Mouse (Mus musculus): ENCODE results near the gene Txnrd2. TPM values are rescaled to one million over a fixed set of nuclear protein-coding genes. Genes with fewer than 3 reads are reported as not detected.

Gene Txnrd2
- polyA plus RNA-seq, 1 experiment from 2014 or later, result 22.5 TPM

- Histone ChIP-seq H3K4me1 (peaks cover 12% of the 10 kb centered on the region), H3K27me3 (no peaks in the 10 kb centered on the region), H3K4me3 (no peak overlapping the region), H3K36me3 (peaks cover 17% of the 10 kb centered on the region), H3K9me3 (no peaks in the 10 kb centered on the region), H3K4me2 (replicated peaks) (no peak overlapping the region), H3K9ac (replicated peaks) (no peak overlapping the region), H3K27ac (replicated peaks) (no peak overlapping the region)
- WGBS, result 96% methylated on average over 14 of the region's 14 CpGs
- ATAC-seq (ENCODE audit: low FRiP score, low read depth), result no peak
Measured at GRCm38 (mm10) chr16:18503566-18504342, 77.6 kb downstream of the Txnrd2 start.

- WGBS, result 95% methylated on average over 3 of the region's 3 CpGs
- peaks cover 7% of the 10 kb centered on the region for H3K36me3 ChIP-seq
- no peak overlapping the region for H3K27ac ChIP-seq (replicated peaks)
- no peaks in the 10 kb centered on the region for H3K27me3 ChIP-seq
- H3K4me3 ChIP-seq, result no peak overlapping the region
- no peak for ATAC-seq (ENCODE audit: low FRiP score, low read depth)
- no peak overlapping the region for H3K9ac ChIP-seq (replicated peaks)
- H3K4me2 ChIP-seq (replicated peaks), result no peak overlapping the region
- H3K4me1 ChIP-seq, result 0 out of 2 replicates have a peak, but pooled peaks cover 4% of the 10 kb centered on the region
- H3K9me3 ChIP-seq, result no peaks in the 10 kb centered on the region
Measured at GRCm38 (mm10) chr16:18506524-18507199, 80.5 kb downstream of the Txnrd2 start.

GRCm38 (mm10) chr16:18507200-18507549 lies 81.0 kb downstream of the Txnrd2 start:
- no peak for ATAC-seq (ENCODE audit: low FRiP score, low read depth)
- Histone ChIP-seq H3K4me3 (no peak overlapping the region), H3K27me3 (no peaks in the 10 kb centered on the region), H3K27ac (replicated peaks) (no peak overlapping the region), H3K4me1 (0 out of 2 replicates have a peak, but pooled peaks cover 4% of the 10 kb centered on the region), H3K9ac (replicated peaks) (no peak overlapping the region), H3K36me3 (peaks cover 3% of the 10 kb centered on the region), H3K9me3 (no peaks in the 10 kb centered on the region), H3K4me2 (replicated peaks) (no peak overlapping the region)
- 70% methylated on average over 1 of the region's 1 CpGs for WGBS

GRCm38 (mm10) chr16:18511741-18512140 lies 85.6 kb downstream of the Txnrd2 start:
- Histone ChIP-seq H3K9ac (replicated peaks) (no peak overlapping the region), H3K4me1 (0 out of 2 replicates have a peak, but pooled peaks cover 4% of the 10 kb centered on the region), H3K4me2 (replicated peaks) (no peak overlapping the region), H3K36me3 (no peaks in the 10 kb centered on the region), H3K4me3 (no peak overlapping the region), H3K27ac (replicated peaks) (no peak overlapping the region), H3K9me3 (no peaks in the 10 kb centered on the region), H3K27me3 (no peaks in the 10 kb centered on the region)
- 88% methylated on average over 5 of the region's 5 CpGs for WGBS
- ATAC-seq (ENCODE audit: low FRiP score, low read depth), result no peak

- H3K9me3 ChIP-seq, result no peaks in the 10 kb centered on the region
- H3K27me3 ChIP-seq, result no peaks in the 10 kb centered on the region
- no peak overlapping the region for H3K27ac ChIP-seq (replicated peaks)
- no peaks in the 10 kb centered on the region for H3K36me3 ChIP-seq
- no peak overlapping the region for H3K4me3 ChIP-seq
- WGBS, result 84% methylated on average over 6 of the region's 6 CpGs
- H3K4me2 ChIP-seq (replicated peaks), result no peak overlapping the region
- no peak overlapping the region for H3K9ac ChIP-seq (replicated peaks)
- 0 out of 2 replicates have a peak, but pooled peaks cover 4% of the 10 kb centered on the region for H3K4me1 ChIP-seq
- no peak for ATAC-seq (ENCODE audit: low FRiP score, low read depth)
Measured at GRCm38 (mm10) chr16:18513508-18513907, 87.3 kb downstream of the Txnrd2 start.

GRCm38 (mm10) chr16:18518091-18518490 lies 91.9 kb downstream of the Txnrd2 start:
- Histone ChIP-seq H3K9me3 (no peaks in the 10 kb centered on the region), H3K9ac (replicated peaks) (no peak overlapping the region), H3K36me3 (no peaks in the 10 kb centered on the region), H3K27me3 (no peaks in the 10 kb centered on the region), H3K27ac (replicated peaks) (no peak overlapping the region), H3K4me1 (no peaks in the 10 kb centered on the region), H3K4me3 (no peak overlapping the region), H3K4me2 (replicated peaks) (no peak overlapping the region)
- no peak for ATAC-seq (ENCODE audit: low FRiP score, low read depth)

- Histone ChIP-seq H3K9ac (replicated peaks) (no peak overlapping the region), H3K27ac (replicated peaks) (no peak overlapping the region), H3K27me3 (no peaks in the 10 kb centered on the region), H3K4me2 (replicated peaks) (no peak overlapping the region), H3K36me3 (no peaks in the 10 kb centered on the region), H3K9me3 (no peaks in the 10 kb centered on the region), H3K4me3 (no peak overlapping the region), H3K4me1 (no peaks in the 10 kb centered on the region)
- no peak for ATAC-seq (ENCODE audit: low FRiP score, low read depth)
- WGBS, result 95% methylated on average over 8 of the region's 8 CpGs
Measured at GRCm38 (mm10) chr16:18523563-18524245, 97.5 kb downstream of the Txnrd2 start.

- Histone ChIP-seq H3K27me3 (no peaks in the 10 kb centered on the region), H3K4me2 (replicated peaks) (no peak overlapping the region), H3K36me3 (no peaks in the 10 kb centered on the region), H3K9me3 (no peaks in the 10 kb centered on the region), H3K4me1 (no peaks in the 10 kb centered on the region), H3K27ac (replicated peaks) (no peak overlapping the region), H3K9ac (replicated peaks) (no peak overlapping the region), H3K4me3 (no peak overlapping the region)
- ATAC-seq (ENCODE audit: low FRiP score, low read depth), result no peak
- 77% methylated on average over 5 of the region's 5 CpGs for WGBS
Measured at GRCm38 (mm10) chr16:18528656-18529055, 102.5 kb downstream of the Txnrd2 start.

Other genes starting within 250 kb of the Txnrd2 start
- gene Ccdc188, start 208.5 kb upstream of the Txnrd2 start, polyA plus RNA-seq (2016; fragmentation: Nextera tagmentation; extraction: Ambion mirVana), result not detected in 2 replicates
- 15.0 and 16.6 TPM in 2 replicates for gene Zdhhc8, start 191.2 kb upstream of the Txnrd2 start, polyA plus RNA-seq (2016; fragmentation: Nextera tagmentation; extraction: Ambion mirVana)
- 112 and 120 TPM in 2 replicates for gene Trmt2a, start 177.7 kb upstream of the Txnrd2 start, polyA plus RNA-seq (2016; fragmentation: Nextera tagmentation; extraction: Ambion mirVana)
- gene Ranbp1, start 177.7 kb upstream of the Txnrd2 start, polyA plus RNA-seq (2016; fragmentation: Nextera tagmentation; extraction: Ambion mirVana), result 869 and 888 TPM in 2 replicates
- gene Gm49776, start 168.1 kb upstream of the Txnrd2 start, polyA plus RNA-seq (2016; fragmentation: Nextera tagmentation; extraction: Ambion mirVana), result 1.9 and 3.3 TPM in 2 replicates
- gene Dgcr8, start 137.1 kb upstream of the Txnrd2 start, polyA plus RNA-seq (2016; fragmentation: Nextera tagmentation; extraction: Ambion mirVana), result 40.2 and 42.2 TPM in 2 replicates
- 48.2 and 49.7 TPM in 2 replicates for gene Tango2, start 78.3 kb upstream of the Txnrd2 start, polyA plus RNA-seq (2016; fragmentation: Nextera tagmentation; extraction: Ambion mirVana)
- 129 and 134 TPM in 2 replicates for gene Arvcf, start 78.2 kb upstream of the Txnrd2 start, polyA plus RNA-seq (2016; fragmentation: Nextera tagmentation; extraction: Ambion mirVana)
- 54.9 and 60.1 TPM in 2 replicates for gene Comt, start 468 bp downstream of the Txnrd2 start, polyA plus RNA-seq (2016; fragmentation: Nextera tagmentation; extraction: Ambion mirVana)
- gene Gnb1l, start 72.3 kb downstream of the Txnrd2 start, polyA plus RNA-seq (2016; fragmentation: Nextera tagmentation; extraction: Ambion mirVana), result 11.0 and 11.2 TPM in 2 replicates
- 2.1 TPM in 2 replicates for gene Rtl10, start 72.5 kb downstream of the Txnrd2 start, polyA plus RNA-seq (2016; fragmentation: Nextera tagmentation; extraction: Ambion mirVana)
- gene Tbx1, start 164.3 kb downstream of the Txnrd2 start, polyA plus RNA-seq (2016; fragmentation: Nextera tagmentation; extraction: Ambion mirVana), result 1.4 and 2.0 TPM in 2 replicates
- gene Gp1bb, start 196.0 kb downstream of the Txnrd2 start, polyA plus RNA-seq (2016; fragmentation: Nextera tagmentation; extraction: Ambion mirVana), result 7.0 and 8.5 TPM in 2 replicates
- 10.9 and 13.5 TPM in 2 replicates for gene Gm49601, start 200.0 kb downstream of the Txnrd2 start, polyA plus RNA-seq (2016; fragmentation: Nextera tagmentation; extraction: Ambion mirVana)
- gene Sept5, start 203.6 kb downstream of the Txnrd2 start, polyA plus RNA-seq (2016; fragmentation: Nextera tagmentation; extraction: Ambion mirVana), result 81.6 and 84.4 TPM in 2 replicates

All from midbrain, embryonic 12.5 days (tissue).